Mouse (Mus musculus) forebrain, embryonic 15.5 days (tissue): ENCODE results near the gene Gm49333. TPM values are rescaled to one million over a fixed set of nuclear protein-coding genes. Genes with fewer than 3 reads are reported as not detected.

Source experiments
- ATAC-seq: fragments of 200-750 bp; cut with Nextera tagmentation; replicated peaks from 2 replicates; pipeline ENCODE4 v1.8.0; 2017; ENCODE audit warnings: mild to moderate bottlenecking, moderate TSS enrichment, moderate library complexity
- H3K27ac ChIP-seq: fragments of 300-500 bp; sonication (generic); replicated peaks from 2 replicates; pipeline ENCODE4 v1.5.1; 2015; ENCODE audit warnings: mild to moderate bottlenecking, inconsistent platforms
- H3K27me3 ChIP-seq: fragments of 300-500 bp; sonication (generic); 2 replicates; pipeline ENCODE4 v1.6.1; 2015; ENCODE audit warnings: inconsistent platforms
- H3K36me3 ChIP-seq: fragments of 300-500 bp; sonication (generic); 2 replicates; pipeline ENCODE4 v1.6.1; 2015; ENCODE audit warnings: mild to moderate bottlenecking, inconsistent platforms
- H3K4me1 ChIP-seq: fragments of 300-500 bp; sonication (generic); 2 replicates; pipeline ENCODE4 v1.6.1; 2015; ENCODE audit warnings: inconsistent platforms
- H3K4me2 ChIP-seq: fragments of 300-500 bp; sonication (generic); replicated peaks from 2 replicates; pipeline ENCODE4 v1.6.1; 2015; ENCODE audit warnings: mild to moderate bottlenecking, inconsistent platforms
- H3K4me3 ChIP-seq: fragments of 300-500 bp; sonication (generic); 2 replicates; pipeline ENCODE4 v1.5.1; 2015; ENCODE audit warnings: mild to moderate bottlenecking, inconsistent platforms
- H3K9ac ChIP-seq: fragments of 300-500 bp; sonication (generic); replicated peaks from 2 replicates; pipeline ENCODE4 v1.6.1; 2015; ENCODE audit warnings: mild to moderate bottlenecking, inconsistent platforms
- H3K9me3 ChIP-seq: fragments of 300-500 bp; sonication (generic); 2 replicates; pipeline ENCODE4 v1.6.1; 2016; ENCODE audit warnings: inconsistent platforms
- WGBS: fragments of 180-500 bp; shearing (Covaris S2); methylation state at CpG from one replicate; pipeline ENCODE4 v1.1.7; 2015; ENCODE audit warnings: mixed read lengths; 5-methylcytosine and 5-hydroxymethylcytosine counted together
- polyA plus RNA-seq: library from polyadenylated mRNA; unstranded; fragments of >200 nt; fragmentation: Nextera tagmentation; extraction: Ambion mirVana; gene quantifications from 2 replicates; pipeline ENCODE4 v1.2.1, GENCODE M21; 2015

Gene Gm49333
- polyA plus RNA-seq, 1 experiment from 2014 or later: not detected

GRCm38 (mm10) chr16:20604705-20605104, 6.7 kb upstream of the Gm49333 start:
- no peaks in the 10 kb centered on the region for H3K27me3 ChIP-seq
- H3K9me3 ChIP-seq: no peaks in the 10 kb centered on the region
- H3K4me3 ChIP-seq: no peak overlapping the region
- peaks cover 39% of the 10 kb centered on the region for H3K36me3 ChIP-seq
- H3K9ac ChIP-seq: no peak overlapping the region
- 0 out of 2 replicates have a peak, but pooled peaks have one; percentile 34 for ATAC-seq
- peaks cover 11% of the 10 kb centered on the region for H3K4me1 ChIP-seq
- 43% methylated on average over 9 of the region's 9 CpGs for WGBS
- H3K4me2 ChIP-seq: no peak overlapping the region
- H3K27ac ChIP-seq: no peak overlapping the region; the same call in 1 of the 2 replicates

GRCm38 (mm10) chr16:20610501-20611356, 681 bp upstream of the Gm49333 start:
- under 1% methylated on average over 28 of the region's 28 CpGs for WGBS
- Histone ChIP-seq H3K4me1 (peaks cover 29% of the 10 kb centered on the region), H3K9ac (peak overlapping the region; percentile 85), H3K9me3 (no peaks in the 10 kb centered on the region), H3K4me2 (peak overlapping the region; percentile 93), H3K36me3 (peaks cover 22% of the 10 kb centered on the region), H3K27me3 (no peaks in the 10 kb centered on the region), H3K27ac (peak overlapping the region; percentile 88), H3K4me3 (peak overlapping the region; percentile 75)
- ATAC-seq: peak; percentile 68

DNA sequence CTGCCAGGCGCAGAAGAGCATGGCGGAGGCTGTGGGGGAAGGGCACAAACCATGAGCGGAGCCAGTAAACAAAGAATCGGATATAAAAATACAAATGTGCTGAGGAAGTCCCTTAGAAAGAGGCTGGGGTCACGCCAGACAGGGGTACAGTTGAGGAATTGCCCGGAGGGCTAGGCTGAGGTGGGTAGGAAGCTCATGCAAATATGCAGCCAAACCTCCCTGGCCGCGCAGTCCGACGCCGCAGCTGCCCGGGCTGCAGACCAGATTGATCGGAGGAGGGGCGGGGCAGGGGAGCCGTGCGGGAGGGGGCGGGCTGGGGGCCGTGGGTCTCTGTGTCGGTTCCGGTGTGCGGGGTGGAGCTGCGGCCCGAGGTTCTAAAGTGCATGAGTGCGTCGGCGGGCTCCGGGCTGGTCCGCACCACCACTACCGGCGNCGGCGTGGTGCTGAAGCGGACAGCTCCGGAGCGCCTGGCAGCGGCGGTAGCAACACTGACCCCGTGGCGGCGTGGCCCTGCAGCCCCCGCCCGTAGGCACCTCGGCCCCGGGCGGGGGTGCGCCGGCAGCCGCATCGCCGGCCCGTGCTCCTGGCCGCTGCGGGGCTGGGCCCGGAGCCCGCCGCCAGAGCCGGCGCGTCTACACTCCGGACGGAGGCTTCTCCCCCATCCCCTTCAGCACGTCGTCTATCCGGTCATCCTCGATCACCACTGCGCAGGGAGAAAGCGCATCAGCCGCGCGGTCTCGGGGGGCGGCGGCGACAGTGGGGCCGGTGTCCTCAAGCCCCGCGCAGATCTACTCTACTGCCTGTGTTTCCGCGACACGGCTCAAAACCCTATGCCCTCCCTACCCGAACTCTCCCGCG, 8.4 kb downstream of the Gm49333 start:
- Histone ChIP-seq H3K4me1 (peaks cover 36% of the 10 kb centered on the region), H3K9ac (peak overlapping the region; percentile 92), H3K27me3 (no peaks in the 10 kb centered on the region), H3K4me3 (peak overlapping the region; percentile 90), H3K27ac (peak overlapping the region; percentile 92), H3K36me3 (peaks cover 8% of the 10 kb centered on the region), H3K9me3 (no peaks in the 10 kb centered on the region), H3K4me2 (peak overlapping the region; percentile 84)
- under 1% methylated on average over 82 of the region's 83 CpGs for WGBS
- peak; percentile 15 for ATAC-seq

DNA sequence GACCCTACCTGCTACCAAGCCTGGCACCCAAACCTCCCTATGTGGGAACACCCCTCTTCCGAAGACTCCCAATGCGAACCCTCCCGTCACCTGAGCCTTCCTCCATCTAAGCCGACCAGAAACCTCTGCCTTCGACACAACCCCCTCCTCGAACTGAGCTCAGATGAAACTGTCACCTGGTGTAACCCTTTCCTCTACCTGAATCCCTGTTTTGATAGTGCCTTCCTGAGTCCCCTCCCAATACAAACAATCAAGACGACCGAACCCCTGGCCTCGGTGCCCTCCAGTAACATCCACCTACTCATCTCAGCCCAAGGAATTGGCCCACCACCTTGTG, 9.0 kb downstream of the Gm49333 start:
- no peaks in the 10 kb centered on the region for H3K27me3 ChIP-seq
- no peaks in the 10 kb centered on the region for H3K9me3 ChIP-seq
- peaks cover 36% of the 10 kb centered on the region for H3K4me1 ChIP-seq
- peak overlapping the region; percentile 92 for H3K27ac ChIP-seq
- H3K9ac ChIP-seq: peak overlapping the region; percentile 92
- peaks cover 8% of the 10 kb centered on the region for H3K36me3 ChIP-seq
- WGBS: 0% methylated on average over 9 of the region's 9 CpGs
- ATAC-seq: no peak
- H3K4me2 ChIP-seq: peak overlapping the region; percentile 84
- H3K4me3 ChIP-seq: peak overlapping the region; percentile 90

- Histone ChIP-seq H3K27me3 (no peaks in the 10 kb centered on the region), H3K4me3 (peak overlapping the region; percentile 90), H3K9me3 (no peaks in the 10 kb centered on the region), H3K4me1 (peaks cover 36% of the 10 kb centered on the region), H3K4me2 (peak overlapping the region; percentile 84), H3K27ac (peak overlapping the region; percentile 92), H3K36me3 (peaks cover 8% of the 10 kb centered on the region), H3K9ac (peak overlapping the region; percentile 92)
- ATAC-seq: peak; percentile 14
- under 1% methylated on average over 32 of the region's 32 CpGs for WGBS
Observed at GRCm38 (mm10) chr16:20620751-20621190, 9.4 kb downstream of the Gm49333 start.

DNA sequence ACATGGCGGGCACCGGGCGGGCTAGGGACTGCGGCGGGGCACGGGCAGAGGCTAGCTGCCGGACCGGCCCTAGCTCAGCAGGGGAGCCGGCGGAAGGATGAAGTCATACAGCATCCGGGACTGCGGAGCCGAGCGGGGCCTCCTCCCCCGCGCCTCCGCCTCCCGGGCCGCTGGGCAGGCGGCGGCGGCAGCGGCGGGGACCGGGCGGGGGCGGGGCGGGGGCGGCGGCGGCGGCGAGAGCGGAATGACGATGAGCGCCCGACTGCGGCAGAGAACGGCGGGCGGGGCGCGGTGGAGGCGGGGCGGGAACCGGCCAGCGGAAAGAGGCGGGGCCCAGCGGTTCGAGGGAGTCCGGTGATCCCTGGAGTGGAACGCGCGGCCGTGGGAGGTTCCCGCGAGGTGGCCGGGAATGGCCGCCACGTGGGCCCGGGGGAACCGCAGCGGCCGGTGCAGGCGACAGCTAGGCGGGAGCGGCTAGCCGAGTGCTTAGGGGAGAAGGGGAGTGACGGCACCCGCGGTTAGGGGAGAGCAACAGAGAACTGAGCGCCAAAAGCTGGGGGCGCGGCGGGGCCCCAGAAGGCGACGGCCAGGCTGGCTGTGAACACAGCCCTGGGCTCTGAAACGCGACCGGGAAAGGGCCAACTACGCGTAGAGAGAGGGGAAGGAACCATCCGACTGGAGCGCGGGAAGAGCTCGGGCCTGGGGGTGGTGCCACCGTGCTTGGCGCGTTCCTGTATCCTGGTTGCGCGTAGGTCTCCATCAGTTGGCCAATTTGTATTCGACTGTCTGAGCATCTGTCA, 10.0 kb downstream of the Gm49333 start, which contains the start of gene Camk2n2:
Gene Camk2n2, minus strand, starts transcription at position 97 of the 800 bp plus-strand sequence.
- H3K4me3 ChIP-seq: peak within 1 kb of the TSS; percentile 90
- peak within 1 kb of the TSS; percentile 92 for H3K9ac ChIP-seq
- H3K9me3 ChIP-seq: no peaks in the 10 kb centered on the region
- peak within 1 kb of the TSS; percentile 84 for H3K4me2 ChIP-seq
- H3K27ac ChIP-seq: peak within 1 kb of the TSS; percentile 92
- no peaks in the 10 kb centered on the region for H3K27me3 ChIP-seq
- peaks cover 5% of the 10 kb centered on the region; the same call in 1 of the 2 replicates for H3K36me3 ChIP-seq
- ATAC-seq: peak; percentile 52
- 1% methylated on average over 79 of the region's 92 CpGs for WGBS
- H3K4me1 ChIP-seq: peaks cover 36% of the 10 kb centered on the region

- Histone ChIP-seq H3K36me3 (peaks cover 5% of the 10 kb centered on the region; the same call in 1 of the 2 replicates), H3K27me3 (no peaks in the 10 kb centered on the region), H3K9ac (peak overlapping the region; percentile 92), H3K9me3 (no peaks in the 10 kb centered on the region), H3K27ac (peak overlapping the region; percentile 92), H3K4me2 (peak overlapping the region; percentile 84), H3K4me1 (peaks cover 36% of the 10 kb centered on the region), H3K4me3 (peak overlapping the region; percentile 90)
- WGBS: under 1% methylated on average over 36 of the region's 37 CpGs
- peak; percentile 55 for ATAC-seq
Observed at GRCm38 (mm10) chr16:20621991-20622685, 10.7 kb downstream of the Gm49333 start.

- peaks cover 36% of the 10 kb centered on the region for H3K4me1 ChIP-seq
- no peak overlapping the region for H3K4me2 ChIP-seq
- no peaks in the 10 kb centered on the region for H3K9me3 ChIP-seq
- no peak for ATAC-seq
- H3K4me3 ChIP-seq: peak overlapping the region; percentile 90; the same call in 1 of the 2 replicates
- H3K9ac ChIP-seq: no peak overlapping the region
- peak overlapping the region; percentile 92; the same call in 1 of the 2 replicates for H3K27ac ChIP-seq
- H3K27me3 ChIP-seq: no peaks in the 10 kb centered on the region
- H3K36me3 ChIP-seq: no peaks in the 10 kb centered on the region
- WGBS: 8% methylated on average over 2 of the region's 2 CpGs
Observed at GRCm38 (mm10) chr16:20623211-20623610, 11.8 kb downstream of the Gm49333 start.

DNA sequence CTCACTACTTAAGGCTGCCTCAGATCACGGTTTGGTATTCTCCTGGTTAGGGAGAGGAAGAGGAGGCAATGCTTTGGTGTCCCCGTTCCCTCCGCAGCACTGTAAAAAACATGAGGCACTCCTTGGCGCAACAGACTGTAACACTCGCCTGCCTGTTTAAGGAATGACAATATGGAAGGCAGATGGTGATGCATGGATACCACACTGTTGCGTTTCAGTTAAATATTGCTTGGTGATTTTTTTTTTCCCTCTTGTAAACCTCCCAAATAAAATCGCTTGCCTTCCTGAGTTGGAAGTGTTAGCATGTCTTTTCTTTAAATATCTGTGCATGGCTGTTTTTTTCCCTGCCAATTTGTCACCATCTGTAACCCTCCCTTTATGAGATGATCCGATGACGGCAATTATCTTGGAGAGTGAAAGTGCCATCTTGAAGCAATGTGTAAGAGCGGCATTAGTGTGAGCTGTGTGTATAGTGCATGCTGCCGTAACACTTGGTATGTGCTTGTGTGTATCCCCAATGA, 17.5 kb downstream of the Gm49333 start:
- 41% methylated on average over 11 of the region's 11 CpGs for WGBS
- H3K4me2 ChIP-seq: peak overlapping the region; percentile 88
- no peaks in the 10 kb centered on the region for H3K27me3 ChIP-seq
- H3K27ac ChIP-seq: peak overlapping the region; percentile 63
- peak overlapping the region; percentile 56 for H3K4me3 ChIP-seq
- no peaks in the 10 kb centered on the region for H3K36me3 ChIP-seq
- ATAC-seq: peak; percentile 75
- H3K9ac ChIP-seq: peak overlapping the region; percentile 67; the same call in 1 of the 2 replicates
- peaks cover 25% of the 10 kb centered on the region for H3K4me1 ChIP-seq
- no peaks in the 10 kb centered on the region for H3K9me3 ChIP-seq

GRCm38 (mm10) chr16:20629731-20630634, 18.6 kb downstream of the Gm49333 start, which contains the start of gene Ece2:
TSS of gene Ece2 (plus strand) at chr16:20629828.
- no peaks in the 10 kb centered on the region for H3K36me3 ChIP-seq
- peak within 1 kb of the TSS; percentile 56 for H3K4me3 ChIP-seq
- WGBS: 4% methylated on average over 54 of the region's 54 CpGs
- H3K27ac ChIP-seq: peak within 1 kb of the TSS; percentile 63
- peak within 1 kb of the TSS; percentile 67 for H3K9ac ChIP-seq
- no peaks in the 10 kb centered on the region for H3K27me3 ChIP-seq
- peak; percentile 70 for ATAC-seq
- H3K9me3 ChIP-seq: no peaks in the 10 kb centered on the region
- H3K4me1 ChIP-seq: peaks cover 25% of the 10 kb centered on the region
- peak within 1 kb of the TSS; percentile 88 for H3K4me2 ChIP-seq
